Mouse (Mus musculus) small intestine, adult 2 months (tissue): ENCODE data around the gene Angel2. TPM values are rescaled to one million over a fixed set of nuclear protein-coding genes. Genes with fewer than 3 reads are reported as not detected.

ENCODE experiments used
- H3K27ac ChIP-seq: fragments of 200-500 bp; 2 replicates; pipeline ENCODE4 v1.5.1; 2012; ENCODE audit warnings: low read depth, low read length, control low read depth, inconsistent platforms; ENCODE audit not compliant: insufficient read depth
- H3K27me3 ChIP-seq: fragments of 200-500 bp; 2 replicates; pipeline ENCODE4 v1.6.1; 2012; ENCODE audit warnings: mild to moderate bottlenecking, moderate library complexity, low read length, inconsistent platforms; ENCODE audit not compliant: control insufficient read depth, insufficient read depth
- H3K36me3 ChIP-seq: fragments of 200-500 bp; 2 replicates; pipeline ENCODE4 v1.6.1; 2012; ENCODE audit warnings: mild to moderate bottlenecking, low read length, control low read depth, inconsistent platforms; ENCODE audit not compliant: control insufficient read depth, insufficient read depth
- H3K4me1 ChIP-seq: fragments of 200-500 bp; 2 replicates; pipeline ENCODE4 v1.6.1; 2012; ENCODE audit warnings: low read length, inconsistent platforms, mixed read lengths; ENCODE audit not compliant: control insufficient read depth, insufficient read depth, insufficient read length
- H3K4me3 ChIP-seq: fragments of 200-500 bp; 2 replicates; pipeline ENCODE4 v1.5.1; 2012; ENCODE audit warnings: low read depth, mild to moderate bottlenecking, control low read depth, inconsistent platforms, low read length, moderate library complexity
- CTCF ChIP-seq: fragments of 200-500 bp; IDR thresholded peaks from 2 replicates; pipeline ENCODE4 v1.5.1; 2012; ENCODE audit warnings: low read depth, mild to moderate bottlenecking, control low read depth, inconsistent platforms, low read length, moderate library complexity, mixed read lengths; ENCODE audit not compliant: insufficient replicate concordance, insufficient read length; ENCODE audit errors: extremely low read depth
- POLR2A ChIP-seq: fragments of 200-500 bp; IDR thresholded peaks from 2 replicates; pipeline ENCODE4 v1.6.1; 2012; ENCODE audit warnings: low read depth, mild to moderate bottlenecking, control low read depth, inconsistent platforms, low read length, moderate library complexity
- WGBS: fragments of 180-500 bp; shearing (Covaris S2); methylation state at CpG from one replicate; pipeline ENCODE4 v1.1.7; 2018; 5-methylcytosine and 5-hydroxymethylcytosine counted together
- polyA plus RNA-seq: library from polyadenylated mRNA; depleted of rRNA; stranded (reverse); fragments of >200 nt; gene quantifications from 2 replicates; pipeline ENCODE4 v1.2.3, GENCODE M21; 2012

The Angel2 gene
- polyA plus RNA-seq, 1 experiment: 19.6 TPM

DNA sequence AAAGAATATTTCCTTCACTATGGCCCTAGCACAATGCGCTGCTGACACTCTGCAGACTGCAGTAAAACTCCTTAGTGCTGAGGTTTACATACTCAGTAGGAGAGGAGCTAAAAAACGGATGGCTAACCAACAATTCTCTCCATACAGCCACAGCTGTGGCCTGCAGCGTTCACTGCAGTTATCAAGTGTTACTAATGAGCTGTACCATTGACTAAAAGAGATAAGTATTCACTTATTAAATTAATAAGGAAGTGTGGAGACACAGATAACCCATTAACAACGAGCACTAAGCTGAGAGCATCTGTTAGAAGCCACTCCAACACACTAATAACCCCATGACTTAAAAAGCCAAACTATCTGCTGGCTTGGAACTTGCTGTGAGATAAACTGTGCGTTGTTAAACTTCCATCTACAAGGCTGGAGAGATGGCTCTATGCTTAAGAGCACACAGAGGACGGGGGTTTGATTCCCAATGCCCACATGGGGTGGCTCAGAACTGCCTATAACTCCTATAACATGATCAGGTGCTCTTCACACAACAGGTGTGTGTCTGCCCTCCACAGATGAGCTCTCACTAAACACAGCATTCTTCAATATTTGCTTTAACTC is 31.2 kb upstream of the Angel2 start:
- WGBS: 61% methylated on average over 6 of the region's 6 CpGs
- TF ChIP-seq CTCF: no peak
- no peak for TF ChIP-seq POLR2A
- Histone ChIP-seq H3K36me3 (peaks cover 25% of the 10 kb centered on the region), H3K4me3 (no peak overlapping the region), H3K4me1 (peaks cover 5% of the 10 kb centered on the region; the same call in 1 of the 2 replicates), H3K27me3 (no peaks in the 10 kb centered on the region), H3K27ac (no peak overlapping the region)

DNA sequence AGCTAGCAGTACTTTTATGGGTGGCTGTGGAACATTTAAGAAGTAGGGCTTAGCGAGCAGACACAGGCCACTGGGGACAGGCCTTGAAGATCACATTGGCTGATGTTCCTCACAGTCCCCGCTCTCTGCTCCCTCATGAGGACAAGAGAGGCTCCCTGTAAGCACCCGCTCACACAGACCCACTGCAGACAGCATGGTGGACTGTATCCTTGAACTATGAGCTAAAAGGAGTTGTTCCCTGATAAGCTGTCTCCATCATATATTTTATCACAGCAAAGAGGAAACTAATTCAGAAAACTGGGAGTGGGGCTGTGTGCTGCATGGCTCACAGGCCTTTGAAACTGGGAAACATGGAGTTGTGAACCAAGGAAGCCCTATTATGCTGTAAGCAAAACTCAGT is 26.7 kb upstream of the Angel2 start:
- Histone ChIP-seq H3K36me3 (peaks cover 17% of the 10 kb centered on the region), H3K4me1 (peaks cover 10% of the 10 kb centered on the region; the same call in 1 of the 2 replicates), H3K27ac (no peak overlapping the region), H3K4me3 (no peak overlapping the region), H3K27me3 (no peaks in the 10 kb centered on the region)
- 78% methylated on average over 3 of the region's 3 CpGs for WGBS
- TF ChIP-seq CTCF: no peak
- no peak for TF ChIP-seq POLR2A

DNA sequence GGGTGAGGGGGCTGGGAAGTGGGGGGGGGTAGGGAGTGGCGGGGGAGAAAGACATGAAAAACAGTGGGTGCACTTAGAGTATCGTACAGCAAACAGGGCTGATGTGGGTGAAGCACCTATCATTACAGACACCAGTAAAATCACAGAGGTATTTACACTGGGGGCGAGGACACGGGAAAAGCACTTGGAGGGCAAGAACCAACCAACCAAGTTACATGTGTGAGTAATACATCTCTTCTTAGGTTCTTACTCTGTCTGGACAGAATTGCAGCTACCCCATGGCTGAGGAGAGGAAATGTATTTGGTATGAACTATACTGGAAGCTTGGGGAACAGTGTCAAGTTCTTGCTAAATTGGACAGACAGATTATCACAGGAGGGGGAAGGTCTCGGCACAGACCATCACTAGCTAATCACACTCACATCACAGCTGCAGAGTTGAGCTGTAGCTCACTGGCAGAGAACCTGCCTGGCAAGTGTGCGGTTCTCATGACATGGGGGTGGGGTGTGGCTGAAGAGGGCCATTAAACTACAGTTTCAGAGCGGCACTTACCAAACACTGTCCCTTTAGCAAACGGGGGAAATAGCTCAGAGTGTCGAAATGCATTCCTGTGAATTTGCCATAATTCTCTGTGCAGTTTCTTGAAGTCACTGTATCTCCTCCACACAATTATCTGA is 25.9 kb upstream of the Angel2 start:
- Histone ChIP-seq H3K27me3 (no peaks in the 10 kb centered on the region), H3K4me3 (no peak overlapping the region), H3K36me3 (peaks cover 23% of the 10 kb centered on the region), H3K27ac (no peak overlapping the region), H3K4me1 (peaks cover 10% of the 10 kb centered on the region; the same call in 1 of the 2 replicates)
- WGBS: 45% methylated on average over 9 of the region's 9 CpGs
- TF ChIP-seq POLR2A (no peak), CTCF (no peak)

DNA sequence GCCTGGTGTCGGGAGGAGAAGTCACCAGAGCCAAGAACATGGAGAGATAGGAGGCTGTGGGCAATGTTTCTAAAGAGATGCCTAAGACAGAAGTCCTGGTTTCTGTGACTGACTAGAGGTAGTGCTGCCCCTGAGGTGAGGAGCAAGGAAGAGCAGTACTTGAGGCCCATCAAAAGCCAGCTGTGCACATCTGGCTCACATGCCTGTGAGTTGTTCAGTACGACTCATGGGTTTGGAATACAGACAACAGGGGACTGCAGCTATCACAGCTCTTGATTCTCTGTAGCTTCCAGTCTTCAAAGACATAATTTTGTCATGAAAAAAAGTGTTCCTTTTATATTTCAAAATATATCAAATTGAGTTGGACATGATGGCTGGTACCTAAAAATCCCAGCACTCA is 23.8 kb upstream of the Angel2 start:
- no peaks in the 10 kb centered on the region for H3K27me3 ChIP-seq
- TF ChIP-seq POLR2A (no peak), CTCF (no peak)
- H3K4me1 ChIP-seq: peaks cover 10% of the 10 kb centered on the region; the same call in 1 of the 2 replicates
- 79% methylated on average over 2 of the region's 2 CpGs for WGBS
- H3K36me3 ChIP-seq: peaks cover 27% of the 10 kb centered on the region
- H3K27ac ChIP-seq: no peak overlapping the region
- H3K4me3 ChIP-seq: no peak overlapping the region

DNA sequence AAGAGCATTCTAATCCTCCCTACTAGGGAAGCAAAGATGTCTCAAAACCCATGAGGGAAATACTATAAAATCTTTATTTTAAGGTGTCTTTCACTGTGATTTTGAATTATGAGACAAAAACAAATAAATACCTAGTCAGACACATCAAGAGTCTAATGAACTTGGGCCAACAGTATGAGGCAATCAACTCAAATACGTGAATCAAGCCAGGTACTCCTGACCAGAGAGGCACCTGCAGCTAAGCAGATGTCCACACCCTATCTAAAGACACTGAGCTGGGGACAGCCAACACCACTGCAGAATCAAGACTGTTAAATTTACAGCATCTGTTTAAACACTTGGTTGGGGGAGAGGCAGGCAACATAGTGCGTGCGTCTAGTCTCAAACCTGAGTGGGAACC is 20.8 kb upstream of the Angel2 start:
- H3K27me3 ChIP-seq: no peaks in the 10 kb centered on the region
- no peak overlapping the region for H3K27ac ChIP-seq
- WGBS: 88% methylated on average over 3 of the region's 3 CpGs
- H3K4me1 ChIP-seq: peaks cover 2% of the 10 kb centered on the region; the same call in 1 of the 2 replicates
- H3K4me3 ChIP-seq: no peak overlapping the region
- TF ChIP-seq POLR2A: no peak
- no peak for TF ChIP-seq CTCF
- H3K36me3 ChIP-seq: peaks cover 15% of the 10 kb centered on the region

DNA sequence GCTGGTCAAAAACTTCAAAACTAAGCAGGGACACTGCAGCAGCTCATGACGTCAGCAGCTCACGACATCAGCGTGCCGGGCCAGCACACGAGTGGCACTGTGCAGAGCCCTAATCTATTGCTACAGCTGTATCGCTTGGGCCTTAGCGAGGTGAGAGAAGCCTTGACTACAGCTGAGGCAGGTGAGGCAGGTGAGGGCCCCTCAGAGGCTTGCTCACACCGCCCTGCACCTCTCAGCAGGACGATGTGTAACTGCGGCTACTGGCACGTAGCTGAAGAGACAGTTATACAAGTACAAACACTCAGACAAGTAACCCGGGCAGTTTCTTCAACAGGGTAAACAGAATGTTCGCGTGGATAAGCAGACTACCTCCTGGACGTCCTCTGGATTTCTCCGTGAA is 20.2 kb upstream of the Angel2 start:
- Histone ChIP-seq H3K27me3 (no peaks in the 10 kb centered on the region), H3K27ac (no peak overlapping the region), H3K36me3 (peaks cover 15% of the 10 kb centered on the region), H3K4me3 (no peak overlapping the region), H3K4me1 (no peaks in the 10 kb centered on the region; the same call in 1 of the 2 replicates)
- WGBS: 87% methylated on average over 16 of the region's 16 CpGs
- TF ChIP-seq POLR2A: no peak
- no peak for TF ChIP-seq CTCF

DNA sequence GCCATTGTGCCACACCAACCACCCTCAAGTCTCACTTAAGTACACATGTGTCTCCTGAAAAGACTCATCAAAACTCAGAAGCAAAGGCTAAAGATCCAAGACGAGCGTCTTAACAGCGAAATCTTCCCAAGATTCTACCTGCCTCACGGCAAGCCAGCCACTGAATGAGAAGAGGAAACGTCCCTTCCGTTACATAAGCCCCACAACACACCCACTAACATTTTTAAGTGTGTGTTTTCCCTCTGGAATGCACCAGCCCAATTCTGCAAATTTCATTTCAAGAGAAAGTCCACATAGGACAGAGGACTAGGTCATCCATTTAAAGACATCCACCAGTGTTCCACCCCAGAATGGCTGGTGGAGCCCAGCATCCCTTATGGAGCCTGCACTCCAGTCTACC is 14.1 kb upstream of the Angel2 start:
- 69% methylated on average over 6 of the region's 6 CpGs for WGBS
- H3K27me3 ChIP-seq: no peaks in the 10 kb centered on the region
- H3K4me3 ChIP-seq: peak overlapping the region; percentile 96
- peaks cover 8% of the 10 kb centered on the region; the same call in 1 of the 2 replicates for H3K4me1 ChIP-seq
- no peak overlapping the region for H3K27ac ChIP-seq
- no peaks in the 10 kb centered on the region for H3K36me3 ChIP-seq
- TF ChIP-seq POLR2A (no peak), CTCF (no peak)

DNA sequence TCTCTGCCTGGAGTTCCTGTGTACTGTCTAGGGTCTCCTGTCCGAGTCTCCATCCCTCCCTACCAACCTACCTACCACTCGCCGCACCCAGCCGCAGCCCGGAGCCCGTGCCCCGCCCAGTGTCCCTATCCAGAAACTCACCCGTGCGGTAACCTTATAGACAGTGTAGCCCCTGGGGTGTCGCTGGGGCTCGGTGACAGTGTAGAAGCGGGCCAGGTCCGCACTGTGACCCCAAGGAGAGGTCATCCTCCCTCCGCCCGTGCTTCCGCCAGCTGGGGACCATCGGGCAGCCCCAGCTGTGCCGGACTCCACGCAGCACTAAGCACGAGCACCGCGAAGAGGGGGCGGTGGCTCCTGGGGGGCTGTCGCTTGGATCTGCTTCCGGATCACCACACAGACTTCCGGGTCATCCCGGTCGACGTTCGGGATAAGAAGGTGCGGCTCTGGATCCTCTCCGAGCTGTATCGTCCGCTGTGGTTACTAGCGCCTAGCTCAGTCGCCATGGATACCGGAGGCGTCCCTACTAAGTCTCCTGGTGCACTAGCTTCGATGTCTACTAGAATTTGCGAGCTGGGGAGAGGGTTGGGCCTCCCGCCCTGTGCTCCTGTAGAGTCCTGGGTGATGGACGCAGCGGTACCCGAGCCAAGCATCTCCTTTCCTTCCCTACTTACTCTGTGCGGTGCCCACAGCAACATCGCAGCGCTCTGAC is 13.3 kb upstream of the Angel2 start, which contains the start of gene Rps6kc1:
Gene Rps6kc1, minus strand, starts transcription at position 356 of the 709 bp plus-strand sequence.
- H3K27ac ChIP-seq: peak within 1 kb of the TSS; percentile 63
- peak within 1 kb of the TSS; percentile 96 for H3K4me3 ChIP-seq
- H3K27me3 ChIP-seq: no peaks in the 10 kb centered on the region
- TF ChIP-seq CTCF (no peak), POLR2A (peak; percentile 71)
- no peaks in the 10 kb centered on the region for H3K36me3 ChIP-seq
- H3K4me1 ChIP-seq: peaks cover 11% of the 10 kb centered on the region; the same call in 1 of the 2 replicates
- WGBS: 1% methylated on average over 47 of the region's 47 CpGs
